23 mouse cellular contexts compared by ENCODE assay signal in the genomic region with DNA sequence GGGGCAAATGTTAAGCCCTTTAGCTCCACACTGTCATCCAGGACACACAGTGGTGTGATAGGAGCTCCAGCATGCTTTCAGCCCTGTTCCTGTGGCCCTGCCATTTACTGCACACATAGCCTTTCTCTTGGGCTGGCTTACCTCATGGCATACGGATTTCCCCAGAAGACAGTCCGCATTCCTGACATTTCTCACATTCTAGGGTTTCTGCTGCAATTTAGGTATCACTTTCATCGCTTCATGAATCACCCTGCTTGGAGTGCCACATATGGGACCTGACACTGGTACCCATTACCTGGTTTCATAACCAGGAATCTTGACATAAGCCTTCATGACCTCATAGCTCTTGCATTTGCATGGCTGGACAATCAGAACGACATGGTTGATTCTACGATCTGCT.
DNase-seq lines count a peak whose midpoint lies in the region; ATAC-seq and TF ChIP-seq lines count a peak whose summit lies in the region.
"Had no signal": no experiment of that assay in that cellular context is flagged by ENCODE, and none has a peak within 500 bp of the region (broad histone marks: within the 10 kb centered on the region; RNA-seq: fewer than 3 reads in every experiment).

No protein-coding gene starts in this region.

- H3K27ac ChIP-seq in thymus, adult 2 months (ENCODE audit: control insufficient read depth, insufficient read depth, low read length) = no peak overlapping the region
- no peak overlapping the region for H3K27ac ChIP-seq in midbrain, embryonic 14.5 days (replicated peaks; ENCODE audit: low read depth, low read length)
- H3K27ac ChIP-seq: embryonic facial prominence, embryonic 15.5 days; forebrain, embryonic 10.5 days; hindbrain, postnatal 0 days; intestine, embryonic 15.5 days had no signal

- CTCF ChIA-PET in Patski (lab: Charles Lee) = interaction anchor here (0.6 to 1.6 kb wide), 4 partner anchors 10 to 19 kb away, joined by 3 to 5 read pairs (median 3); no protein-coding TSS in a partner anchor

- no peaks in the 10 kb centered on the region for H3K4me1 ChIP-seq in thymus, adult 2 months (replicated peaks; ENCODE audit: control insufficient read depth, insufficient read depth, low read length)
- peaks cover 17% of the 10 kb centered on the region for H3K4me1 ChIP-seq in midbrain, embryonic 14.5 days (ENCODE audit: control insufficient read depth, insufficient read depth, low read length)
- H3K4me1 ChIP-seq: embryonic facial prominence, embryonic 15.5 days had no signal

- peak; percentile 53 for DNase-seq in 3134 (ENCODE audit: extremely low read depth, insufficient read length, low spot score)
- DNase-seq in Patski (ENCODE audit: low read depth, low spot score) = peak; percentile 42
- peak; percentile 53 for DNase-seq in forelimb bud, embryonic 11.5 days (ENCODE audit: low read depth, low spot score)
- no peak for DNase-seq in gastrocnemius, postnatal 25 days
- DNase-seq in lung, postnatal 36 days = no peak
- no peak for DNase-seq in thymus, adult 2 months
- DNase-seq in midbrain, embryonic 14.5 days = no peak
- DNase-seq: adrenal gland, adult 2 months; adrenal gland, postnatal 25 days; B cell, adult 2 months; cerebellum, adult 2 months; cerebellum, postnatal 10 days; heart, adult 18-20 months; heart, postnatal 36 days; kidney, adult 18-20 months had no signal

- no peaks in the 10 kb centered on the region for H3K79me2 ChIP-seq in C2C12 (ENCODE audit: control insufficient read depth, insufficient read depth)

- TF ChIP-seq CTCF in C2C12 (IDR thresholded peaks at IDR 0.05; ENCODE audit: control insufficient read depth, insufficient read depth, insufficient read length) = no peak
- TF ChIP-seq CTCF in Patski (IDR thresholded peaks at IDR 0.05) = no peak
- no peak for TF ChIP-seq CTCF in thymus, adult 2 months (IDR thresholded peaks at IDR 0.05; ENCODE audit: borderline replicate concordance, control insufficient read depth, extremely low read depth, insufficient read depth, low read length, poor library complexity)

- H3K36me3 ChIP-seq in C2C12 (ENCODE audit: control insufficient read depth, insufficient read depth) = no peaks in the 10 kb centered on the region
- no peaks in the 10 kb centered on the region for H3K36me3 ChIP-seq in thymus, adult 2 months (ENCODE audit: control insufficient read depth, insufficient read depth, low read length)
- H3K36me3 ChIP-seq in midbrain, embryonic 14.5 days (ENCODE audit: control insufficient read depth, insufficient read depth, low read length) = no peaks in the 10 kb centered on the region
- H3K36me3 ChIP-seq: embryonic facial prominence, embryonic 15.5 days; forebrain, embryonic 10.5 days; intestine, embryonic 15.5 days had no signal

- WGBS in thymus, adult 2 months = 89% methylated on average over 5 of the region's 5 CpGs
- WGBS in midbrain, embryonic 14.5 days = 90% methylated on average over 5 of the region's 5 CpGs

- H3K79me3 ChIP-seq in C2C12 (ENCODE audit: low read depth) = no peaks in the 10 kb centered on the region

- H3ac ChIP-seq in C2C12 (ENCODE audit: control insufficient read depth, insufficient read length, low read depth) = no peak overlapping the region

- peak; percentile 67 for ATAC-seq in Patski
- no peak for ATAC-seq in midbrain, embryonic 14.5 days (ENCODE audit: low FRiP score, low TSS enrichment)
- ATAC-seq: forebrain, embryonic 14.5 days; hindbrain, postnatal 0 days; intestine, embryonic 15.5 days had no signal

- H3K4me3 ChIP-seq in C2C12 (ENCODE audit: insufficient read depth, poor library complexity, severe bottlenecking) = no peak overlapping the region
- no peak overlapping the region for H3K4me3 ChIP-seq in thymus, adult 2 months (ENCODE audit: control insufficient read depth, insufficient read depth, low read length)
- no peak overlapping the region for H3K4me3 ChIP-seq in midbrain, embryonic 14.5 days (replicated peaks; ENCODE audit: low read depth, low read length)
- H3K4me3 ChIP-seq: embryonic facial prominence, embryonic 15.5 days; erythroblast, embryonic 14.5 days; forebrain, embryonic 10.5 days; intestine, embryonic 15.5 days had no signal

- no peaks in the 10 kb centered on the region; the same call in 1 of the 2 replicates for H3K9me3 ChIP-seq in midbrain, embryonic 14.5 days (ENCODE audit: control insufficient read depth, low read length)
- H3K9me3 ChIP-seq: intestine, embryonic 15.5 days had no signal

- in situ Hi-C loops in Patski (cut with MboI; ENCODE audit: low pct_unique_long_range_greater_than_20kb) = no loop called here

- no peak overlapping the region for H3K9ac ChIP-seq in midbrain, embryonic 14.5 days (replicated peaks; ENCODE audit: low read length)
- H3K9ac ChIP-seq: embryonic facial prominence, embryonic 15.5 days; intestine, embryonic 15.5 days had no signal

- H3K27me3 ChIP-seq in C2C12 (ENCODE audit: control insufficient read depth, insufficient read depth, insufficient read length) = no peaks in the 10 kb centered on the region
- H3K27me3 ChIP-seq in Patski = no peaks in the 10 kb centered on the region
- no peaks in the 10 kb centered on the region for H3K27me3 ChIP-seq in thymus, adult 2 months (ENCODE audit: control insufficient read depth, insufficient read depth, low read length)
- H3K27me3 ChIP-seq in midbrain, embryonic 14.5 days (ENCODE audit: control insufficient read depth, insufficient read depth, low read length) = no peaks in the 10 kb centered on the region
- H3K27me3 ChIP-seq: embryonic facial prominence, embryonic 15.5 days; intestine, embryonic 15.5 days had no signal

- POLR2A ChIA-PET in Patski (lab: Charles Lee) = interaction anchor here (0.9 kb wide), 1 partner anchor 18 kb away, joined by 3 read pairs; no protein-coding TSS in a partner anchor

- no peak for TF ChIP-seq POLR2A in thymus, adult 2 months (IDR thresholded peaks at IDR 0.05; ENCODE audit: control insufficient read depth, extremely low read depth, insufficient read depth, low read length, poor library complexity)

- no peak overlapping the region for H3K4me2 ChIP-seq in midbrain, embryonic 14.5 days (ENCODE audit: low read length)
- H3K4me2 ChIP-seq: embryonic facial prominence, embryonic 15.5 days; heart, embryonic 11.5 days; intestine, embryonic 15.5 days had no signal

TF ChIP-seq in C2C12, 6 proteins besides CTCF, POLR2A, EP300 and RAD21:
- TF ChIP-seq FOSL1 (IDR thresholded peaks at IDR 0.05; ENCODE audit: insufficient read depth, low read length, poor library complexity, severe bottlenecking) (no peak), MYOD1 (IDR thresholded peaks at IDR 0.05; ENCODE audit: control insufficient read depth, insufficient read length, low read depth) (no peak), MAX (IDR thresholded peaks at IDR 0.05) (peak; percentile 40), MYOG (IDR thresholded peaks at IDR 0.05; ENCODE audit: control insufficient read depth, extremely low read depth, insufficient read length) (no peak), USF1 (IDR thresholded peaks at IDR 0.05; ENCODE audit: low read depth) (no peak), CEBPB (IDR thresholded peaks at IDR 0.05; ENCODE audit: low read depth) (peak; percentile 49)
TF ChIP-seq in C2C12: peak in this region for 2.

Comparison
In these comparisons a context has a peak if more than half of its experiments do, and no peak if none do; other contexts are left out.
1. DNase-seq: peak in 3134 (single experiment), Patski (single experiment) and forelimb bud, embryonic 11.5 days (single experiment); none in gastrocnemius, postnatal 25 days (single experiment), lung, postnatal 36 days (single experiment), thymus, adult 2 months (single experiment) and midbrain, embryonic 14.5 days (single experiment).